Mouse (Mus musculus) spleen, postnatal 4 days (tissue): ENCODE measurements at regions not wholly inside any gene's neighbourhood (a gene's known extent, or its start where the extent isn't known, plus 50 kb on each side); places are given as distances from the start of the nearest gene placed in this dataset.
"Not testable (repeated sequence)": the region's sequence is repeated elsewhere in the genome, so short reads cannot be mapped to it uniquely, and the experiment has no call there.

Source experiments
- DNase-seq, 2 experiments: peaks; one replicate each; pipeline ENCODE4 v3.0.0; 2022; ENCODE audit warnings: low spot score in 2 of 2

- no peak for DNase-seq
Observed at GRCm38 (mm10) chr10:26577087-26577486, 176.1 kb upstream of the Arhgap18 start.

GRCm38 (mm10) chr10:26585106-26585505, 168.1 kb upstream of the Arhgap18 start:
- DNase-seq, result no peak

GRCm38 (mm10) chr10:26607081-26607480, 146.1 kb upstream of the Arhgap18 start:
- DNase-seq, result not testable (repeated sequence)

GRCm38 (mm10) chr10:26611246-26611645, 142.0 kb upstream of the Arhgap18 start:
- DNase-seq, result no peak

- DNase-seq, result no peak
Observed at GRCm38 (mm10) chr10:26630196-26630760, 122.9 kb upstream of the Arhgap18 start.

- DNase-seq, result no peak
Observed at GRCm38 (mm10) chr10:26632266-26632665, 121.0 kb upstream of the Arhgap18 start.

GRCm38 (mm10) chr10:26637459-26637858, 115.8 kb upstream of the Arhgap18 start:
- DNase-seq, result no peak

- no peak for DNase-seq
Observed at GRCm38 (mm10) chr10:26638056-26638455, 115.2 kb upstream of the Arhgap18 start.

- no peak for DNase-seq
Observed at GRCm38 (mm10) chr10:26639118-26639517, 114.1 kb upstream of the Arhgap18 start.

GRCm38 (mm10) chr10:26653103-26653502, 100.1 kb upstream of the Arhgap18 start:
- no peak for DNase-seq

GRCm38 (mm10) chr10:26664270-26664669, 89.0 kb upstream of the Arhgap18 start:
- DNase-seq, result no peak

GRCm38 (mm10) chr10:26679500-26680227, 73.6 kb upstream of the Arhgap18 start:
- no peak for DNase-seq

GRCm38 (mm10) chr10:26694761-26695160, 58.5 kb upstream of the Arhgap18 start:
- no peak for DNase-seq

GRCm38 (mm10) chr10:26695212-26695933, 57.8 kb upstream of the Arhgap18 start:
- DNase-seq, result no peak
